Mouse (Mus musculus): ENCODE data around the gene Paox.

The Paox gene

GRCm38 (mm10) chr7:140169386-140169785 is 53.8 kb downstream of the Paox start:
- DNase-seq (ENCODE audit: extremely low spot score, low spot score): no peak

DNA sequence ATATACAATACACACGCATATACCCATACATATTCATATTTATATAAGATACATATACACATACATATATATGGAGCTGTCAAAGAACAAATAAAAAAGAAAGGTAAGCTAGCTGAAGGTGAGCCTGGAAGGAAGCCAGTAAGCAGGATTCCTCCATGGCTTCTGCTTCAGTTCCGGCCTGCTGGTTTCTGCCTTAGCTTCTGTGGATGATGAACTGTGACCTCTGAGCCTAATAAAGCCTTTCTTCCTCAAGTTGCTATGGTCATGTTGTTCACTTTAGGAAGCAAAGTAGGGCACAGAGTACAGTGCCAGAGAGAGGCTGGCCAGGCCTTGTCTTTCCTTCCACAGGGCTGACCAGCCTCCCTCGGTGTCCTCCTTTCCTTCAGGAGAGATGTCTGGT is 55.3 kb downstream of the Paox start:
- no peak for DNase-seq (ENCODE audit: extremely low spot score, low spot score)

DNA sequence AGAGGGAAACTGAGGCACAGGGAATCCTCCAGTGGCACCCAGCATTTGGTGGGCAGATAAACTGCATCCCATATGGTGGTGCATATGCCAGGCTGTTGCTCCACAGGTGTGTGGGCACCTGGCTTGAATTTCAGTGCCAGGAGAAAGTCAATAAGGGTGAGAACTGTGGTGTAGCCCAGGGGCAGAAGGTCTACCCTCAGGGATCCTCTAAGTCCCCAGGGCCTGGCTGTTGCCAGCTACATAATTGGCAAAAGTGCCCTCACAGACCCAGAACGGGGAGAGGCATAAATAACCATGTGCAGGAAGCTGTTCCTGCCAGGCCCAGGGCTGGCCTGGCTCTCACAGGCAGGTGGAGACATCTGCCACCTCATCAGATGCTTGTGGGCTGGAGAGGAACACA is 57.3 kb downstream of the Paox start, which contains the start of gene Olfr523:
TSS of gene Olfr523 (plus strand) at position 282 of the 400 bp plus-strand sequence.
- DNase-seq (ENCODE audit: extremely low spot score, low spot score): no peak

DNA sequence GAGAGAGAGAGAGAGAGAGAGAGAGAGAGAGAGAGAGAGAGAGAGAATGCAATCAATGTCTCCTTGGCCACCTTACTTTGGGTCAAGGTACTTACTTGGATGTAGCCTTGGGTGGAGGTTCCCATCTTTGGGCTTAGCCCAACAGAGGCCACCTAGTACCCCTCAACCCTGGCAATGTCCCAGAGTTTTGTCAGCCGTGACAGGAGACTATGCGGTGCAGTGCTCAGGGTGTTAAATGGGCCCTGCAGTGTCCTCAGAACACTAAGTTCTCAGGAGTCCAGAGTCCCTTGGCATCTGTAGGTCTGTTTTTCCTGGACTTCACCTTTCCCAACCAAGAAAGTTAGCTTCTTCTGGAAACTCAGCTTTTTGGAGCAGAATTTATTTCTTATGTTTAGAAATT is 63.6 kb downstream of the Paox start:
- no peak for DNase-seq (ENCODE audit: extremely low spot score, low spot score)

GRCm38 (mm10) chr7:140180692-140181091 is 65.1 kb downstream of the Paox start:
- DNase-seq (ENCODE audit: extremely low spot score, low spot score): no peak

DNA sequence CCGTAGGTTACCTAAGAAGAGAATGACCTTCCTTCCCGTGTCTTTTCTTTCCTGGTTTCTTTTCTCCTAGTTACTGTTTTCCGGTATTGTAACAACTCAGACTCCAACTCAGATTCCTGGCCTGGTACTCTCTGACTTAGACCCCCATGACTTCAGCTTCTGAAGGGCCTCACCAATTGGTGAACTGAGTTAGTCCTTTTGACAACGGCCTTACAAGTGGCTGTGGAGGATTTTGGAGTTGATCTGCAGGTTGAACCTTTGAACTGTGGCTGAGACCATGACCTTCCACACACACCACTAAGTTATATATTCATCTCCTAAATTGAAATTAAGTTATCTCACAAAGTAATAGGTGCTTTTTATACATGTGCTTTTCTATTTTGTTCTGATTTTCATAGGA is 68.6 kb downstream of the Paox start:
- no peak for DNase-seq (ENCODE audit: extremely low spot score, low spot score)

Measured in neural tube, embryonic 10.5 days (tissue).